Comparison of ENCODE assay signal across 8 mouse cellular contexts in the genomic region with DNA sequence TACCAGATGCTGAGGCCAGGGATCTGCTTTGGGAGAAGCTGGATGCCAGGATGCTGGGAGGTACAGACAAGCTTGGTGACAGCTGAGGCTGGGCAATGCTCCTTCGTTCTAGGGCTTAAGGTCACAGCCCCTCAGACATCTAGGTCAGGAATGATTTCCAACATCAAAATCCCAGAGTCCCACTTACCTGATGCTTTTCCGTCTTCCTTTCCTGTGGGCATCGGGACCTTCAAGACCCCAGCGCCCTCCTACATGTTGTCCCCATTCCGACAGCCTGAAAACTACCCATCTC. TPM values are rescaled to one million over a fixed set of nuclear protein-coding genes. Genes with fewer than 3 reads are reported as not detected.
DNase-seq lines count a peak whose midpoint lies in the region; ATAC-seq lines count a peak whose summit lies in the region.

A gene (minus strand): TSS at position 283 of the 292 bp plus-strand sequence.

- H3K9ac ChIP-seq in kidney, embryonic 14.5 days (ENCODE audit: low read depth, low read length) = peak within 1 kb of the TSS; percentile 53
- peak within 1 kb of the TSS; percentile 23; the same call in 1 of the 2 replicates for H3K9ac ChIP-seq in embryonic facial prominence, embryonic 15.5 days
- peak within 1 kb of the TSS; percentile 62 for H3K9ac ChIP-seq in hindbrain, embryonic 12.5 days
- H3K9ac ChIP-seq in midbrain, embryonic 15.5 days = peak within 1 kb of the TSS; percentile 43

- H3K4me1 ChIP-seq in kidney, embryonic 14.5 days (ENCODE audit: control insufficient read depth, insufficient read depth, low read length) = peaks cover 15% of the 10 kb centered on the region; the same call in 1 of the 2 replicates
- peaks cover 22% of the 10 kb centered on the region for H3K4me1 ChIP-seq in embryonic facial prominence, embryonic 15.5 days
- peaks cover 18% of the 10 kb centered on the region for H3K4me1 ChIP-seq in hindbrain, embryonic 12.5 days
- peaks cover 18% of the 10 kb centered on the region for H3K4me1 ChIP-seq in midbrain, embryonic 15.5 days

- DNase-seq in kidney, adult 11 months = no peak
- no peak for DNase-seq in layer of hippocampus, adult 9-11 months
- DNase-seq in cerebellum, adult 9-11 months = no peak
- no peak for DNase-seq in kidney, postnatal 14 days

- no peak within 1 kb of the TSS for H3K27ac ChIP-seq in kidney, embryonic 14.5 days (ENCODE audit: low read depth, low read length)
- H3K27ac ChIP-seq in embryonic facial prominence, embryonic 15.5 days (replicated peaks) = peak within 1 kb of the TSS; percentile 69
- H3K27ac ChIP-seq in hindbrain, embryonic 12.5 days = peak within 1 kb of the TSS; percentile 49; the same call in 1 of the 2 replicates
- H3K27ac ChIP-seq in midbrain, embryonic 15.5 days = no peak within 1 kb of the TSS

- H3K9me3 ChIP-seq in kidney, embryonic 14.5 days (ENCODE audit: control insufficient read depth, low read length) = no peaks in the 10 kb centered on the region
- no peaks in the 10 kb centered on the region for H3K9me3 ChIP-seq in embryonic facial prominence, embryonic 15.5 days (replicated peaks)
- no peaks in the 10 kb centered on the region for H3K9me3 ChIP-seq in hindbrain, embryonic 12.5 days (replicated peaks)
- H3K9me3 ChIP-seq in midbrain, embryonic 15.5 days = no peaks in the 10 kb centered on the region

- ATAC-seq in kidney, embryonic 14.5 days (ENCODE audit: low FRiP score, low TSS enrichment) = no peak
- ATAC-seq in embryonic facial prominence, embryonic 15.5 days (ENCODE audit: insufficient number of reproducible peaks, low FRiP score, low TSS enrichment, low read depth) = no peak
- ATAC-seq in hindbrain, embryonic 12.5 days (ENCODE audit: low FRiP score) = no peak
- no peak for ATAC-seq in midbrain, embryonic 15.5 days (replicated peaks)

- H3K27me3 ChIP-seq in kidney, embryonic 14.5 days (ENCODE audit: control insufficient read depth, insufficient read depth, low read length) = peaks cover 33% of the 10 kb centered on the region
- H3K27me3 ChIP-seq in embryonic facial prominence, embryonic 15.5 days = peaks cover 40% of the 10 kb centered on the region
- H3K27me3 ChIP-seq in hindbrain, embryonic 12.5 days = peaks cover 45% of the 10 kb centered on the region
- H3K27me3 ChIP-seq in midbrain, embryonic 15.5 days (replicated peaks) = peaks cover 34% of the 10 kb centered on the region

- H3K4me2 ChIP-seq in kidney, embryonic 14.5 days (replicated peaks; ENCODE audit: low read depth, low read length) = peak within 1 kb of the TSS; percentile 92
- peak within 1 kb of the TSS; percentile 81 for H3K4me2 ChIP-seq in embryonic facial prominence, embryonic 15.5 days (replicated peaks)
- H3K4me2 ChIP-seq in hindbrain, embryonic 12.5 days (replicated peaks) = peak within 1 kb of the TSS; percentile 88
- H3K4me2 ChIP-seq in midbrain, embryonic 15.5 days = peak within 1 kb of the TSS; percentile 95

- 2% methylated on average over 5 of the region's 5 CpGs for WGBS in kidney, embryonic 14.5 days
- 2% methylated on average over 5 of the region's 5 CpGs for WGBS in embryonic facial prominence, embryonic 15.5 days
- 17% methylated on average over 5 of the region's 5 CpGs for WGBS in hindbrain, embryonic 12.5 days
- WGBS in midbrain, embryonic 15.5 days = 9% methylated on average over 5 of the region's 5 CpGs

- peak within 1 kb of the TSS; percentile 45 for H3K4me3 ChIP-seq in kidney, embryonic 14.5 days (ENCODE audit: low read length)
- peak within 1 kb of the TSS; percentile 45 for H3K4me3 ChIP-seq in embryonic facial prominence, embryonic 15.5 days (replicated peaks)
- peak within 1 kb of the TSS; percentile 47 for H3K4me3 ChIP-seq in hindbrain, embryonic 12.5 days
- H3K4me3 ChIP-seq in midbrain, embryonic 15.5 days = peak within 1 kb of the TSS; percentile 49

- H3K36me3 ChIP-seq in kidney, embryonic 14.5 days (ENCODE audit: control insufficient read depth, insufficient read depth, low read length) = no peaks in the 10 kb centered on the region
- H3K36me3 ChIP-seq in embryonic facial prominence, embryonic 15.5 days = no peaks in the 10 kb centered on the region
- H3K36me3 ChIP-seq in hindbrain, embryonic 12.5 days = no peaks in the 10 kb centered on the region
- H3K36me3 ChIP-seq in midbrain, embryonic 15.5 days (replicated peaks) = no peaks in the 10 kb centered on the region

RNA-seq across cellular contexts. Expression of the gene that starts here (rescaled TPM):
- 4.6 and 6.0 TPM in 2 replicates for polyA plus RNA-seq in kidney, embryonic 14.5 days (2014; fragmentation: Nextera tagmentation; extraction: Ambion mirVana)
- 14.1 and 17.7 TPM in 2 replicates for polyA plus RNA-seq in embryonic facial prominence, embryonic 15.5 days (2015; fragmentation: Nextera tagmentation; extraction: Ambion mirVana)
- polyA plus RNA-seq in hindbrain, embryonic 12.5 days (2016; fragmentation: Nextera tagmentation; extraction: Ambion mirVana) = 7.3 and 7.8 TPM in 2 replicates
- 2.6 and 2.8 TPM in 2 replicates for polyA plus RNA-seq in midbrain, embryonic 15.5 days (2015; fragmentation: Nextera tagmentation; extraction: Ambion mirVana)

Comparison
In these comparisons a context has a peak if more than half of its experiments do, and no peak if none do; other contexts are left out.
1. H3K27ac ChIP-seq: peak in embryonic facial prominence, embryonic 15.5 days (single experiment) and hindbrain, embryonic 12.5 days (single experiment); none in kidney, embryonic 14.5 days (single experiment) and midbrain, embryonic 15.5 days (single experiment).
2. Peak in every context shown above with its lines, with median percentiles within 50 percentile points of each other: H3K4me2 ChIP-seq, H3K4me3 ChIP-seq and H3K9ac ChIP-seq.